Mouse (Mus musculus) G1E (cell line): ENCODE measurements around the gene Zbp1. TPM values are rescaled to one million over a fixed set of nuclear protein-coding genes. Genes with fewer than 3 reads are reported as not detected.

ENCODE experiments used
- ATAC-seq: 2 replicates; pipeline ENCODE4 v1.8.0; 2016; ENCODE audit warnings: mild to moderate bottlenecking; ENCODE audit not compliant: insufficient number of reproducible peaks, poor library complexity, low FRiP score, severe bottlenecking; ENCODE audit errors: extremely low read depth
- DNase-seq: peaks from one replicate; pipeline ENCODE4 v3.0.0; 2012; ENCODE audit warnings: low spot score
- H3K27me3 ChIP-seq: 2 replicates; pipeline ENCODE4 v1.6.1; 2012; ENCODE audit warnings: mild to moderate bottlenecking, low read length, inconsistent platforms; ENCODE audit not compliant: insufficient read depth
- H3K36me3 ChIP-seq: replicated peaks from 2 replicates; pipeline ENCODE3; 2012; ENCODE audit warnings: mild to moderate bottlenecking, inconsistent platforms
- H3K4me1 ChIP-seq: 2 replicates; pipeline ENCODE4 v1.6.1; 2012; ENCODE audit warnings: low read depth, low read length, inconsistent platforms, mixed read lengths; ENCODE audit not compliant: insufficient read depth
- H3K4me3 ChIP-seq: 2 replicates; pipeline ENCODE4 v1.5.1; 2012; ENCODE audit warnings: low read depth, mild to moderate bottlenecking, inconsistent platforms, low read length, moderate library complexity, mixed read lengths
- H3K9me3 ChIP-seq: replicated peaks from 2 replicates; pipeline ENCODE4 v1.6.1; 2012; ENCODE audit warnings: inconsistent platforms
- CTCF ChIP-seq: IDR thresholded peaks from 2 replicates; pipeline ENCODE4 v1.5.1; 2012; ENCODE audit warnings: low read depth, low read length, inconsistent platforms, mixed read lengths
- GATA1 ChIP-seq: IDR thresholded peaks from 2 replicates; pipeline ENCODE4 v1.6.1; 2012; ENCODE audit warnings: borderline replicate concordance, low read length, inconsistent platforms, mixed read lengths
- GATA2 ChIP-seq: IDR thresholded peaks from 2 replicates; pipeline ENCODE4 v1.6.1; 2012; ENCODE audit warnings: low read depth, low read length, inconsistent platforms, borderline replicate concordance
- POLR2AphosphoS5 ChIP-seq: IDR thresholded peaks from 2 replicates; pipeline ENCODE4 v1.6.1; 2012; ENCODE audit warnings: low read depth, low read length, inconsistent platforms; ENCODE audit not compliant: insufficient replicate concordance
- TAL1 ChIP-seq: conservative IDR thresholded peaks from 2 replicates; pipeline ENCODE4 v1.6.1; 2012; ENCODE audit warnings: low read depth, low read length, inconsistent platforms, mixed read lengths
- polyA plus RNA-seq: library from polyadenylated mRNA; stranded (reverse); fragments of >175 nt; gene quantifications from 2 replicates; pipeline ENCODE4 v1.2.3, GENCODE M21; 2012
- total RNA-seq, 2 experiments: library from RNA; stranded (forward) in 1 of 2; stranded (reverse) in 1 of 2; fragments of 200-1000 nt in 1 of 2; fragments of >200 nt in 1 of 2; fragmentation: Nextera tagmentation in 1 of 2; gene quantifications; 2 replicates each; pipeline ENCODE4 v1.2.3; 2014 to 2017

The Zbp1 gene
- total and polyA plus RNA-seq, 3 experiments: 0.11 TPM; not detected in 2

- ATAC-seq (no peak), DNase-seq (no peak)
- Histone ChIP-seq H3K4me3 (no peak overlapping the region), H3K36me3 (no peaks in the 10 kb centered on the region), H3K4me1 (no peaks in the 10 kb centered on the region), H3K9me3 (peaks cover 95% of the 10 kb centered on the region), H3K27me3 (no peaks in the 10 kb centered on the region)
- TF ChIP-seq POLR2AphosphoS5 (no peak), CTCF (no peak), GATA1 (no peak), TAL1 (no peak), GATA2 (no peak)
These were observed 33.0 kb upstream of the Zbp1 start for GRCm38 (mm10) chr2:173251675-173252074.

GRCm38 (mm10) chr2:173251133-173251532 is 32.4 kb upstream of the Zbp1 start:
- no peak for ATAC-seq
- DNase-seq: no peak
- H3K4me3 ChIP-seq: no peak overlapping the region
- TF ChIP-seq GATA1 (no peak), POLR2AphosphoS5 (no peak), CTCF (no peak), GATA2 (no peak), TAL1 (no peak)
- no peaks in the 10 kb centered on the region for H3K4me1 ChIP-seq
- H3K27me3 ChIP-seq: no peaks in the 10 kb centered on the region
- no peaks in the 10 kb centered on the region for H3K36me3 ChIP-seq
- H3K9me3 ChIP-seq: peaks cover 95% of the 10 kb centered on the region

- H3K27me3 ChIP-seq: no peaks in the 10 kb centered on the region
- H3K4me3 ChIP-seq: no peak overlapping the region
- DNase-seq: no peak
- H3K36me3 ChIP-seq: no peaks in the 10 kb centered on the region
- peaks cover 95% of the 10 kb centered on the region for H3K9me3 ChIP-seq
- TF ChIP-seq GATA2 (no peak), GATA1 (no peak), TAL1 (no peak), POLR2AphosphoS5 (no peak), CTCF (no peak)
- H3K4me1 ChIP-seq: no peaks in the 10 kb centered on the region
- ATAC-seq: no peak
These were observed 31.7 kb upstream of the Zbp1 start for GRCm38 (mm10) chr2:173250411-173250810.

GRCm38 (mm10) chr2:173249965-173250364 is 31.2 kb upstream of the Zbp1 start:
- Histone ChIP-seq H3K27me3 (no peaks in the 10 kb centered on the region), H3K36me3 (no peaks in the 10 kb centered on the region), H3K4me3 (no peak overlapping the region), H3K4me1 (no peaks in the 10 kb centered on the region), H3K9me3 (peaks cover 95% of the 10 kb centered on the region)
- ATAC-seq (no peak), DNase-seq (no peak)
- TF ChIP-seq POLR2AphosphoS5 (no peak), GATA1 (no peak), TAL1 (no peak), CTCF (no peak), GATA2 (no peak)

- no peaks in the 10 kb centered on the region for H3K27me3 ChIP-seq
- TF ChIP-seq GATA2: no peak
- TF ChIP-seq TAL1: no peak
- no peak for TF ChIP-seq CTCF
- TF ChIP-seq POLR2AphosphoS5: no peak
- TF ChIP-seq GATA1: no peak
- H3K4me1 ChIP-seq: no peaks in the 10 kb centered on the region
- no peak overlapping the region for H3K4me3 ChIP-seq
- DNase-seq (no peak), ATAC-seq (no peak)
- peaks cover 90% of the 10 kb centered on the region for H3K9me3 ChIP-seq
- no peaks in the 10 kb centered on the region for H3K36me3 ChIP-seq
These were observed 30.7 kb upstream of the Zbp1 start for GRCm38 (mm10) chr2:173249386-173249785.

DNA sequence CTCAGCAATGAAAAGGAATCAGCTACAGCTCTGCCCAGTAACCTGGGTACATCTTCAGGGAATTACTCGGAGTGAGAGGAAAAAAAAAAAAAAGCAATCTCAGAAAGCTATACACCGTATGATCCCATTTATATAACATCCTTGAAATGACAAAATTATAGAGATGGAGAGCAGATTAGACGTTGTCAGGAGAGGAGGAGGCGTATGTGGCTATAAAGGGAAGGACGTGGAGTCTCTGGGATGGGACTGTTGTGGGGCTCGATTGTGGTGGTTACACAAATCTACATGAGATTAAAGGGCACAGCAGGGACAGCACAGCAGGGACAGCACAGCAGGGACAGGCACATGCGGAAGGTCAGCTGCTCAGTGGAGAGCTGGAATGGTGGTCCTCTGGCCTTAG is 30.1 kb upstream of the Zbp1 start:
- Histone ChIP-seq H3K4me1 (no peaks in the 10 kb centered on the region), H3K27me3 (no peaks in the 10 kb centered on the region), H3K36me3 (no peaks in the 10 kb centered on the region), H3K4me3 (no peak overlapping the region), H3K9me3 (peaks cover 92% of the 10 kb centered on the region)
- no peak for TF ChIP-seq GATA2
- no peak for TF ChIP-seq CTCF
- TF ChIP-seq POLR2AphosphoS5: no peak
- no peak for TF ChIP-seq TAL1
- TF ChIP-seq GATA1: no peak
- DNase-seq (no peak), ATAC-seq (no peak)
